Mouse (Mus musculus) MEL (cell line): ENCODE measurements around the gene Spsb2. TPM values are rescaled to one million over a fixed set of nuclear protein-coding genes. Genes with fewer than 3 reads are reported as not detected.

Experiments used
- DNase-seq: peaks from one replicate; pipeline ENCODE4 v3.0.0; 2011; ENCODE audit warnings: low read depth, low spot score
- H3K27ac ChIP-seq: 2 replicates; pipeline ENCODE4 v1.5.1; 2012; ENCODE audit warnings: low read depth, mild to moderate bottlenecking, control low read depth, low read length, moderate library complexity; ENCODE audit not compliant: control insufficient read depth
- H3K27me3 ChIP-seq, 2 experiments: fragments of 150-350 bp in 1 of 2; sonication (generic) in 1 of 2; 2 replicates each; pipeline ENCODE4 v1.6.1; 2012; ENCODE audit warnings: low read length in 2 of 2, mild to moderate bottlenecking in 2 of 2, improper control_type of control experiment in 1 of 2, moderate library complexity in 1 of 2; ENCODE audit not compliant: insufficient read depth in 2 of 2, control insufficient read depth in 1 of 2
- H3K36me3 ChIP-seq, 2 experiments: 2 replicates each; pipeline ENCODE4 v1.6.1; 2012 to 2014; ENCODE audit warnings: low read length in 2 of 2, improper control_type of control experiment in 1 of 2, inconsistent platforms in 1 of 2, mild to moderate bottlenecking in 1 of 2; ENCODE audit not compliant: insufficient read depth in 2 of 2, control insufficient read depth in 1 of 2
- H3K4me1 ChIP-seq, 2 experiments: fragments of 150-350 bp in 1 of 2; sonication (generic) in 1 of 2; 2 replicates each; pipeline ENCODE4 v1.6.1; 2012; ENCODE audit warnings: low read length in 2 of 2, improper control_type of control experiment in 1 of 2, mild to moderate bottlenecking in 1 of 2; ENCODE audit not compliant: insufficient read depth in 2 of 2, control insufficient read depth in 1 of 2
- H3K4me3 ChIP-seq, 2 experiments: fragments of 150-350 bp in 1 of 2; sonication (generic) in 1 of 2; 2 replicates each; pipeline ENCODE4 v1.5.1; 2012; ENCODE audit warnings: low read depth in 2 of 2, low read length in 2 of 2, mild to moderate bottlenecking in 2 of 2, moderate library complexity in 2 of 2, control low read depth in 1 of 2, improper control_type of control experiment in 1 of 2; ENCODE audit not compliant: control insufficient read depth in 1 of 2, insufficient read depth in 1 of 2
- H3K79me2 ChIP-seq: 2 replicates; pipeline ENCODE4 v1.6.1; 2012; ENCODE audit warnings: mild to moderate bottlenecking, low read length, moderate library complexity; ENCODE audit not compliant: control insufficient read depth, poor library complexity, insufficient read depth
- H3K9ac ChIP-seq: 2 replicates; pipeline ENCODE4 v1.6.1; 2012; ENCODE audit warnings: low read depth, mild to moderate bottlenecking, control low read depth, low read length, moderate library complexity; ENCODE audit not compliant: control insufficient read depth, poor library complexity, severe bottlenecking
- H3K9me3 ChIP-seq: fragments of 150-350 bp; sonication (generic); replicated peaks from 2 replicates; pipeline ENCODE4 v1.6.1; 2012; ENCODE audit warnings: mild to moderate bottlenecking, low read length, improper control_type of control experiment, moderate library complexity; ENCODE audit not compliant: insufficient read depth
- CTCF ChIP-seq, 3 experiments: IDR thresholded peaks in 2 of 3; conservative IDR thresholded peaks in 1 of 3; 2 replicates each; pipeline ENCODE4 v1.5.1; 2011 to 2012; ENCODE audit warnings: low read length in 3 of 3, low read depth in 2 of 3, mild to moderate bottlenecking in 2 of 3, improper control_type of control experiment in 1 of 3, inconsistent platforms in 1 of 3, mixed read lengths in 1 of 3, moderate library complexity in 1 of 3; ENCODE audit not compliant: control insufficient read depth in 1 of 3, insufficient read depth in 1 of 3, poor library complexity in 1 of 3, severe bottlenecking in 1 of 3
- GATA1 ChIP-seq: IDR thresholded peaks from 2 replicates; pipeline ENCODE4 v1.6.1; 2011; ENCODE audit warnings: low read depth, low read length, improper control_type of control experiment
- MEF2A ChIP-seq: IDR thresholded peaks from 2 replicates; pipeline ENCODE4 v1.6.1; 2014; ENCODE audit warnings: low read depth, mild to moderate bottlenecking, inconsistent platforms, low read length, improper control_type of control experiment; ENCODE audit not compliant: poor library complexity, insufficient replicate concordance, severe bottlenecking; ENCODE audit errors: extremely low read depth
- MXI1 ChIP-seq: IDR thresholded peaks from 2 replicates; pipeline ENCODE4 v1.6.1; 2011; ENCODE audit warnings: mild to moderate bottlenecking, low read depth, low read length, improper control_type of control experiment
- MYB ChIP-seq: IDR thresholded peaks from 2 replicates; pipeline ENCODE4 v1.6.1; 2011; ENCODE audit warnings: mild to moderate bottlenecking, low read depth, low read length, improper control_type of control experiment
- NRF1 ChIP-seq: IDR thresholded peaks from 2 replicates; pipeline ENCODE4 v1.6.1; 2014; ENCODE audit warnings: low read depth, mild to moderate bottlenecking, inconsistent platforms, low read length, improper control_type of control experiment, moderate library complexity; ENCODE audit not compliant: poor library complexity, insufficient read depth, severe bottlenecking
- POLR2AphosphoS2 ChIP-seq: IDR thresholded peaks from 2 replicates; pipeline ENCODE4 v1.6.1; 2011; ENCODE audit warnings: low read length, improper control_type of control experiment
- RCOR1 ChIP-seq: IDR thresholded peaks from 2 replicates; pipeline ENCODE4 v1.6.1; 2012; ENCODE audit warnings: low read depth, mild to moderate bottlenecking, inconsistent platforms, low read length, improper control_type of control experiment
- SIN3A ChIP-seq: IDR thresholded peaks from 2 replicates; pipeline ENCODE4 v1.6.1; 2012; ENCODE audit warnings: low read length, improper control_type of control experiment, inconsistent platforms
- SMC3 ChIP-seq: IDR thresholded peaks from 2 replicates; pipeline ENCODE4 v1.6.1; 2011; ENCODE audit warnings: low read depth, low read length, improper control_type of control experiment
- TAL1 ChIP-seq: IDR thresholded peaks from 2 replicates; pipeline ENCODE4 v1.6.1; 2012; ENCODE audit warnings: mild to moderate bottlenecking, inconsistent platforms, low read length, moderate library complexity, mixed read lengths
- TBP ChIP-seq: IDR thresholded peaks from 2 replicates; pipeline ENCODE4 v1.8.0; 2011; ENCODE audit warnings: low read depth, low read length, improper control_type of control experiment
- USF1 ChIP-seq: IDR thresholded peaks from 2 replicates; pipeline ENCODE4 v1.6.1; 2014; ENCODE audit warnings: low read depth, mild to moderate bottlenecking, inconsistent platforms, low read length, improper control_type of control experiment, moderate library complexity
- ZC3H11A ChIP-seq: IDR thresholded peaks from 2 replicates; pipeline ENCODE4 v1.6.1; 2012; ENCODE audit warnings: low read depth, mild to moderate bottlenecking, inconsistent platforms, low read length, improper control_type of control experiment
- polyA plus RNA-seq, 2 experiments: library from polyadenylated mRNA; stranded (reverse) in 1 of 2; unstranded in 1 of 2; fragments of >175 nt in 1 of 2; fragments of >200 nt in 1 of 2; gene quantifications; 2 replicates each; pipeline versions ENCODE4 v1.2.1 to v1.2.4; 2012; ENCODE audit warnings: low replicate concordance in 2 of 2, low read depth in 1 of 2; ENCODE audit not compliant: insufficient read length in 2 of 2, insufficient read depth in 1 of 2, missing spikeins in 1 of 2
- total RNA-seq: library from RNA; depleted of rRNA; stranded (reverse); fragments of 300-350 nt; gene quantifications from 2 replicates; pipeline ENCODE4 v1.2.3, GENCODE M21; 2012

Spsb2 gene
- total and polyA plus RNA-seq, 3 experiments = 7.3 to 7.7 TPM; not detected in 1

- no peaks in the 10 kb centered on the region for H3K36me3 ChIP-seq
- H3K79me2 ChIP-seq = no peaks in the 10 kb centered on the region
- H3K27me3 ChIP-seq = peaks cover 7 to 9% of the 10 kb centered on the region in 2 experiments
- H3K4me3 ChIP-seq = peak overlapping the region; percentile 24 to 45
- peak overlapping the region; percentile 19; the same call in 1 of the 2 replicates for H3K9ac ChIP-seq
- H3K4me1 ChIP-seq = peaks cover 0 to 3% of the 10 kb centered on the region in 2 experiments; a peak in 1 of 4 replicates
- DNase-seq = peak; percentile 21
- no peak for TF ChIP-seq MEF2A
- TF ChIP-seq POLR2AphosphoS2 = no peak
- H3K27ac ChIP-seq = no peak overlapping the region
- H3K9me3 ChIP-seq = no peaks in the 10 kb centered on the region
Observed at GRCm38 (mm10) chr6:124856321-124856720, 47.9 kb downstream of the Spsb2 start.

GRCm38 (mm10) chr6:124856916-124857839 lies 48.7 kb downstream of the Spsb2 start, which contains the start of gene P3h3:
Gene P3h3 (minus strand): TSS chr6:124857752.
- H3K9me3 ChIP-seq = no peaks in the 10 kb centered on the region
- no peaks in the 10 kb centered on the region for H3K36me3 ChIP-seq
- H3K9ac ChIP-seq = peak within 1 kb of the TSS; percentile 59
- H3K4me3 ChIP-seq = peak within 1 kb of the TSS; percentile 24 to 45
- no peak within 1 kb of the TSS for H3K27ac ChIP-seq
- H3K79me2 ChIP-seq = no peaks in the 10 kb centered on the region
- TF ChIP-seq CTCF (IDR thresholded peaks at IDR 0.05 in 2 of 3, conservative IDR thresholded peaks at IDR 0.05 in 1 of 3; ENCODE audit: control insufficient read depth in 1 of 3, insufficient read depth in 1 of 3, low read depth in 2 of 3, low read length in 3 of 3, poor library complexity in 1 of 3, severe bottlenecking in 1 of 3) (peak in 2 of 3 experiments; percentile 45 to 70; a peak in 5 of 6 replicates), SMC3 (no peak; the same call in 1 of the 2 replicates)
- H3K4me1 ChIP-seq = peaks cover 0 to 3% of the 10 kb centered on the region in 2 experiments; a peak in 1 of 4 replicates
- peak; percentile 57 for DNase-seq
- peaks cover 6 to 9% of the 10 kb centered on the region in 2 experiments for H3K27me3 ChIP-seq

GRCm38 (mm10) chr6:124857840-124858530 lies 49.5 kb downstream of the Spsb2 start:
- Histone ChIP-seq H3K79me2 (no peaks in the 10 kb centered on the region), H3K27me3 (peaks cover 6 to 7% of the 10 kb centered on the region in 2 experiments)
- no peak for DNase-seq
- TF ChIP-seq ZC3H11A (no peak), TAL1 (no peak), NRF1 (no peak), TBP (no peak), USF1 (no peak), MXI1 (no peak), SIN3A (no peak), GATA1 (no peak), MYB (no peak), RCOR1 (no peak)
- TF ChIP-seq, all 39 proteins: peak for 0
- H3K9me3 ChIP-seq = no peaks in the 10 kb centered on the region
- no peak overlapping the region for H3K9ac ChIP-seq
- H3K4me1 ChIP-seq = peaks cover 0 to 3% of the 10 kb centered on the region in 2 experiments; a peak in 1 of 4 replicates
- no peak overlapping the region for H3K4me3 ChIP-seq
- no peak overlapping the region for H3K27ac ChIP-seq
- H3K36me3 ChIP-seq = no peaks in the 10 kb centered on the region
